ENCODE assay signal across 7 mouse cellular contexts in genomic region chr2:62573753-62574159, GRCm38 (mm10). TPM values are rescaled to one million over a fixed set of nuclear protein-coding genes. Genes with fewer than 3 reads are reported as not detected.
DNase-seq lines count a peak whose midpoint lies in the region; ATAC-seq lines count a peak whose summit lies in the region.

Gene Fap, minus strand, starts transcription at chr2:62574075.

- peaks cover 21% of the 10 kb centered on the region for H3K4me1 ChIP-seq in embryonic facial prominence, embryonic 13.5 days
- H3K4me1 ChIP-seq in forebrain, embryonic 14.5 days (ENCODE audit: control insufficient read depth, insufficient read depth, low read length), result no peaks in the 10 kb centered on the region

- WGBS in embryonic facial prominence, embryonic 13.5 days, result 18% methylated on average over 12 of the region's 12 CpGs
- 91% methylated on average over 12 of the region's 12 CpGs for WGBS in forebrain, embryonic 14.5 days

- no peaks in the 10 kb centered on the region for H3K9me3 ChIP-seq in embryonic facial prominence, embryonic 13.5 days
- H3K9me3 ChIP-seq in forebrain, embryonic 14.5 days (replicated peaks; ENCODE audit: control insufficient read depth, low read length), result no peaks in the 10 kb centered on the region

- peak within 1 kb of the TSS; percentile 35 for H3K4me3 ChIP-seq in embryonic facial prominence, embryonic 13.5 days
- no peak within 1 kb of the TSS for H3K4me3 ChIP-seq in forebrain, embryonic 14.5 days (ENCODE audit: low read depth, low read length)

- peak within 1 kb of the TSS; percentile 40 for H3K9ac ChIP-seq in embryonic facial prominence, embryonic 13.5 days
- H3K9ac ChIP-seq in forebrain, embryonic 14.5 days (ENCODE audit: low read length), result no peak within 1 kb of the TSS

- DNase-seq in left cerebral cortex, postnatal 36 days (ENCODE audit: low spot score in 2 of 2), result peak; percentile 12 to 13
- no peak for DNase-seq in left cerebral cortex, postnatal 14 days (ENCODE audit: low spot score in 2 of 2)
- DNase-seq in heart, postnatal 14 days, result peak; percentile 29 to 40
- DNase-seq in skeletal muscle tissue, adult 2 months (ENCODE audit: low read depth, low spot score), result peak; percentile 69
- DNase-seq in forebrain, embryonic 14.5 days (ENCODE audit: low spot score), result no peak
- DNase-seq in urinary bladder, postnatal 10 days (ENCODE audit: low spot score), result no peak

- peak; percentile 64; the same call in 1 of the 2 replicates for ATAC-seq in embryonic facial prominence, embryonic 13.5 days (ENCODE audit: insufficient number of reproducible peaks, insufficient read depth, low FRiP score, low TSS enrichment, low read depth)
- ATAC-seq in forebrain, embryonic 14.5 days, result no peak

- peak within 1 kb of the TSS; percentile 55 for H3K4me2 ChIP-seq in embryonic facial prominence, embryonic 13.5 days
- no peak within 1 kb of the TSS for H3K4me2 ChIP-seq in forebrain, embryonic 14.5 days (ENCODE audit: low read length)

- H3K27ac ChIP-seq in embryonic facial prominence, embryonic 13.5 days, result peak within 1 kb of the TSS; percentile 62
- no peak within 1 kb of the TSS for H3K27ac ChIP-seq in forebrain, embryonic 14.5 days (ENCODE audit: low read depth, low read length)

- no peaks in the 10 kb centered on the region for H3K36me3 ChIP-seq in embryonic facial prominence, embryonic 13.5 days
- no peaks in the 10 kb centered on the region for H3K36me3 ChIP-seq in forebrain, embryonic 14.5 days (ENCODE audit: control insufficient read depth, insufficient read depth, low read length)

- H3K27me3 ChIP-seq in embryonic facial prominence, embryonic 13.5 days, result no peaks in the 10 kb centered on the region
- H3K27me3 ChIP-seq in forebrain, embryonic 14.5 days (replicated peaks; ENCODE audit: control insufficient read depth, insufficient read depth, low read length), result no peaks in the 10 kb centered on the region

- intact Hi-C loops in left cerebral cortex, postnatal 36 days (cut with DNase I), result loop anchor here (5.0 kb wide), 2 partner anchors 54 to 56 kb away; no protein-coding TSS in a partner anchor
- intact Hi-C loops in left cerebral cortex, postnatal 14 days (cut with DNase I), result no loop called here
- intact Hi-C loops in heart, postnatal 14 days (cut with DNase I), result no loop called here

RNA-seq across cellular contexts. Expression of gene Fap, which starts in this region (rescaled TPM):
- total RNA-seq in left cerebral cortex, postnatal 36 days (2021), result 1 to 10 TPM; 4.3 to 4.5 TPM
- 1 to 10 TPM; 3.3 to 3.6 TPM for total RNA-seq in left cerebral cortex, postnatal 14 days (2021)
- 8.4 and 11.2 TPM in 2 replicates for polyA plus RNA-seq in embryonic facial prominence, embryonic 13.5 days (2015; fragmentation: Nextera tagmentation; extraction: Ambion mirVana)
- total RNA-seq in heart, postnatal 14 days (2021), result 1 to 10 TPM; 7.2 to 8.1 TPM
- 0.61 and 1.2 TPM in 2 replicates for polyA plus RNA-seq in forebrain, embryonic 14.5 days (2014; fragmentation: Nextera tagmentation; extraction: Ambion mirVana)

Comparison
In these comparisons a context has a peak if more than half of its experiments do, and no peak if none do; other contexts are left out.
1. DNase-seq: peak in left cerebral cortex, postnatal 36 days (2 of 2), heart, postnatal 14 days (2 of 2) and skeletal muscle tissue, adult 2 months (single experiment); none in left cerebral cortex, postnatal 14 days (0 of 2), forebrain, embryonic 14.5 days (single experiment) and urinary bladder, postnatal 10 days (single experiment).